Mouse (Mus musculus) heart, embryonic 12.5 days (tissue): ENCODE data around the gene Stoml1. TPM values are rescaled to one million over a fixed set of nuclear protein-coding genes. Genes with fewer than 3 reads are reported as not detected.

Experiments
- ATAC-seq: fragments of 200-750 bp; cut with Nextera tagmentation; 2 replicates; pipeline ENCODE4 v1.8.0; 2017; ENCODE audit warnings: moderate TSS enrichment, moderate library complexity; ENCODE audit not compliant: insufficient number of reproducible peaks, low FRiP score
- H3K27ac ChIP-seq: fragments of 300-500 bp; sonication (generic); 2 replicates; pipeline ENCODE4 v1.5.1; 2016; ENCODE audit warnings: mild to moderate bottlenecking, moderate library complexity; ENCODE audit not compliant: poor library complexity, severe bottlenecking
- H3K27me3 ChIP-seq: fragments of 300-500 bp; sonication (generic); replicated peaks from 2 replicates; pipeline ENCODE4 v1.6.1; 2016; ENCODE audit warnings: mild to moderate bottlenecking, moderate library complexity
- H3K36me3 ChIP-seq: fragments of 300-500 bp; sonication (generic); 2 replicates; pipeline ENCODE4 v1.6.1; 2016; ENCODE audit warnings: mild to moderate bottlenecking, moderate library complexity
- H3K4me1 ChIP-seq: fragments of 300-500 bp; sonication (generic); replicated peaks from 2 replicates; pipeline ENCODE4 v1.6.1; 2016; ENCODE audit warnings: mild to moderate bottlenecking
- H3K4me2 ChIP-seq: fragments of 300-500 bp; sonication (generic); 2 replicates; pipeline ENCODE4 v1.6.1; 2016; ENCODE audit warnings: mild to moderate bottlenecking, moderate library complexity
- H3K4me3 ChIP-seq: fragments of 300-500 bp; sonication (generic); 2 replicates; pipeline ENCODE4 v1.5.1; 2016; ENCODE audit warnings: mild to moderate bottlenecking
- H3K9ac ChIP-seq: fragments of 300-500 bp; sonication (generic); 2 replicates; pipeline ENCODE4 v1.6.1; 2016; ENCODE audit warnings: mild to moderate bottlenecking, moderate library complexity
- H3K9me3 ChIP-seq: fragments of 300-500 bp; sonication (generic); replicated peaks from 2 replicates; pipeline ENCODE4 v1.6.1; 2016; ENCODE audit warnings: mild to moderate bottlenecking, moderate library complexity
- WGBS: fragments of 180-500 bp; shearing (Covaris S2); methylation state at CpG from one replicate; pipeline ENCODE4 v1.1.7; 2016; 5-methylcytosine and 5-hydroxymethylcytosine counted together
- polyA plus RNA-seq: library from polyadenylated mRNA; unstranded; fragments of >200 nt; fragmentation: Nextera tagmentation; extraction: Ambion mirVana; gene quantifications from 2 replicates; pipeline ENCODE4 v1.2.1, GENCODE M21; 2016

Stoml1 gene
- polyA plus RNA-seq, 1 experiment from 2014 or later: 24.0 TPM

- Histone ChIP-seq H3K9ac (no peak overlapping the region), H3K9me3 (no peaks in the 10 kb centered on the region), H3K27me3 (no peaks in the 10 kb centered on the region), H3K4me2 (no peak overlapping the region), H3K27ac (peak overlapping the region; percentile 78), H3K4me1 (peaks cover 26% of the 10 kb centered on the region), H3K4me3 (no peak overlapping the region), H3K36me3 (no peaks in the 10 kb centered on the region)
- 37% methylated on average over 3 of the region's 3 CpGs for WGBS
- no peak for ATAC-seq
These were observed 21.7 kb downstream of the Stoml1 start for GRCm38 (mm10) chr9:58274626-58275025.

- no peak overlapping the region for H3K9ac ChIP-seq
- 15% methylated on average over 8 of the region's 8 CpGs for WGBS
- H3K4me3 ChIP-seq: 0 out of 2 replicates have a peak overlapping the region, but pooled peaks have one; percentile 2
- peak overlapping the region; percentile 43 for H3K4me2 ChIP-seq
- peak overlapping the region; percentile 78 for H3K27ac ChIP-seq
- ATAC-seq: peak; percentile 81
- H3K27me3 ChIP-seq: no peaks in the 10 kb centered on the region
- no peaks in the 10 kb centered on the region for H3K9me3 ChIP-seq
- H3K36me3 ChIP-seq: no peaks in the 10 kb centered on the region
- peaks cover 30% of the 10 kb centered on the region for H3K4me1 ChIP-seq
These were observed 22.3 kb downstream of the Stoml1 start for GRCm38 (mm10) chr9:58275115-58275774.

GRCm38 (mm10) chr9:58275797-58276196, 22.8 kb downstream of the Stoml1 start:
- Histone ChIP-seq H3K9me3 (no peaks in the 10 kb centered on the region), H3K4me3 (no peak overlapping the region), H3K27ac (peak overlapping the region; percentile 78), H3K9ac (no peak overlapping the region), H3K4me1 (peaks cover 32% of the 10 kb centered on the region), H3K27me3 (no peaks in the 10 kb centered on the region), H3K36me3 (no peaks in the 10 kb centered on the region), H3K4me2 (peak overlapping the region; percentile 43)
- 73% methylated on average over 3 of the region's 3 CpGs for WGBS
- ATAC-seq: no peak

- H3K9me3 ChIP-seq: no peaks in the 10 kb centered on the region
- H3K36me3 ChIP-seq: no peaks in the 10 kb centered on the region
- H3K27ac ChIP-seq: no peak overlapping the region
- no peak for ATAC-seq
- no peaks in the 10 kb centered on the region for H3K27me3 ChIP-seq
- no peak overlapping the region for H3K9ac ChIP-seq
- peaks cover 32% of the 10 kb centered on the region for H3K4me1 ChIP-seq
- WGBS: 75% methylated on average over 5 of the region's 5 CpGs
- H3K4me2 ChIP-seq: no peak overlapping the region
- no peak overlapping the region for H3K4me3 ChIP-seq
These were observed 23.4 kb downstream of the Stoml1 start for GRCm38 (mm10) chr9:58276346-58276745.

- Histone ChIP-seq H3K9ac (no peak overlapping the region), H3K4me2 (no peak overlapping the region)
These were observed 25.3 kb downstream of the Stoml1 start for GRCm38 (mm10) chr9:58278313-58278712.

GRCm38 (mm10) chr9:58278821-58279723, 26.1 kb downstream of the Stoml1 start:
- no peaks in the 10 kb centered on the region for H3K36me3 ChIP-seq
- H3K27ac ChIP-seq: no peak overlapping the region
- no peaks in the 10 kb centered on the region for H3K27me3 ChIP-seq
- H3K4me1 ChIP-seq: peaks cover 42% of the 10 kb centered on the region
- H3K9ac ChIP-seq: no peak overlapping the region
- no peaks in the 10 kb centered on the region for H3K9me3 ChIP-seq
- no peak overlapping the region for H3K4me3 ChIP-seq
- no peak overlapping the region for H3K4me2 ChIP-seq
- WGBS: 59% methylated on average over 4 of the region's 4 CpGs
- no peak for ATAC-seq

More at GRCm38 (mm10) chr9:58278313-58278712, 25.3 kb downstream of the Stoml1 start:
- no peak for ATAC-seq
- Histone ChIP-seq H3K9me3 (no peaks in the 10 kb centered on the region), H3K27me3 (no peaks in the 10 kb centered on the region), H3K4me1 (peaks cover 44% of the 10 kb centered on the region), H3K36me3 (no peaks in the 10 kb centered on the region), H3K4me3 (no peak overlapping the region), H3K27ac (no peak overlapping the region)
- 93% methylated on average over 4 of the region's 4 CpGs for WGBS

- Histone ChIP-seq H3K4me3 (no peak overlapping the region), H3K9me3 (no peaks in the 10 kb centered on the region), H3K27me3 (no peaks in the 10 kb centered on the region), H3K4me2 (no peak overlapping the region), H3K27ac (no peak overlapping the region), H3K9ac (no peak overlapping the region), H3K36me3 (no peaks in the 10 kb centered on the region), H3K4me1 (peaks cover 35% of the 10 kb centered on the region)
- no peak for ATAC-seq
- 42% methylated on average over 5 of the region's 5 CpGs for WGBS
These were observed 26.8 kb downstream of the Stoml1 start for GRCm38 (mm10) chr9:58279780-58280179.

GRCm38 (mm10) chr9:58280259-58281109, 27.5 kb downstream of the Stoml1 start:
- ATAC-seq: peak; percentile 56; the same call in 1 of the 2 replicates
- Histone ChIP-seq H3K9ac (no peak overlapping the region), H3K36me3 (no peaks in the 10 kb centered on the region), H3K9me3 (no peaks in the 10 kb centered on the region), H3K27me3 (no peaks in the 10 kb centered on the region), H3K4me1 (peaks cover 28% of the 10 kb centered on the region), H3K27ac (no peak overlapping the region), H3K4me2 (peak overlapping the region; percentile 21; the same call in 1 of the 2 replicates), H3K4me3 (no peak overlapping the region)
- 40% methylated on average over 9 of the region's 9 CpGs for WGBS

GRCm38 (mm10) chr9:58281597-58281996, 28.6 kb downstream of the Stoml1 start:
- Histone ChIP-seq H3K4me2 (no peak overlapping the region), H3K9ac (no peak overlapping the region), H3K4me3 (no peak overlapping the region), H3K27ac (no peak overlapping the region), H3K9me3 (no peaks in the 10 kb centered on the region), H3K4me1 (peaks cover 23% of the 10 kb centered on the region), H3K36me3 (no peaks in the 10 kb centered on the region), H3K27me3 (no peaks in the 10 kb centered on the region)
- no peak for ATAC-seq
- WGBS: 63% methylated on average over 3 of the region's 3 CpGs

GRCm38 (mm10) chr9:58283431-58283830, 30.5 kb downstream of the Stoml1 start:
- Histone ChIP-seq H3K9me3 (no peaks in the 10 kb centered on the region), H3K27me3 (no peaks in the 10 kb centered on the region), H3K4me2 (no peak overlapping the region), H3K4me1 (peaks cover 23% of the 10 kb centered on the region), H3K4me3 (no peak overlapping the region), H3K36me3 (peaks cover 9% of the 10 kb centered on the region), H3K9ac (no peak overlapping the region), H3K27ac (peak overlapping the region; percentile 9; the same call in 1 of the 2 replicates)
- WGBS: 67% methylated on average over 7 of the region's 7 CpGs
- ATAC-seq: no peak
